Mouse (Mus musculus) liver, embryonic 14.5 days (tissue): ENCODE results near the gene Aph1b. TPM values are rescaled to one million over a fixed set of nuclear protein-coding genes. Genes with fewer than 3 reads are reported as not detected.
A peak's percentile ranks its signal among the peaks of the same experiment; 100 is the strongest.
"Not testable (repeated sequence)": the region's sequence is repeated elsewhere in the genome, so short reads cannot be mapped to it uniquely, and the experiment has no call there.

ENCODE experiments used
- ATAC-seq: fragments of 200-750 bp; cut with Nextera tagmentation; 2 replicates; pipeline ENCODE4 v1.8.0; 2017; ENCODE audit warnings: moderate number of reproducible peaks, mild to moderate bottlenecking, moderate library complexity; ENCODE audit not compliant: insufficient read depth
- DNase-seq, 3 experiments: peaks; one replicate each; pipeline ENCODE4 v3.0.0-alpha.2; 2012 to 2013; ENCODE audit warnings: low read depth in 3 of 3, low spot score in 3 of 3
- H3K27ac ChIP-seq: fragments of 300-500 bp; sonication (generic); 2 replicates; pipeline ENCODE4 v1.5.1; 2014; ENCODE audit warnings: moderate library complexity, mild to moderate bottlenecking, control low read depth, inconsistent platforms
- H3K27me3 ChIP-seq: fragments of 300-500 bp; sonication (generic); 2 replicates; pipeline ENCODE4 v1.6.1; 2014; ENCODE audit warnings: mild to moderate bottlenecking, low read length, moderate library complexity; ENCODE audit not compliant: control insufficient read depth, insufficient read depth
- H3K36me3 ChIP-seq: fragments of 300-500 bp; sonication (generic); replicated peaks from 2 replicates; pipeline ENCODE4 v1.6.1; 2014; ENCODE audit warnings: low read depth; ENCODE audit not compliant: control insufficient read depth, insufficient read depth
- H3K4me1 ChIP-seq, 2 experiments: fragments of 200-500 bp in 1 of 2; fragments of 300-500 bp in 1 of 2; sonication (generic) in 1 of 2; replicated peaks; 2 replicates each; pipeline ENCODE4 v1.6.1; 2012 to 2014; ENCODE audit warnings: antibody characterized with exemption in 1 of 2, inconsistent platforms in 1 of 2, low read length in 1 of 2; ENCODE audit not compliant: control insufficient read depth in 2 of 2, insufficient read depth in 2 of 2
- H3K4me2 ChIP-seq: fragments of 300-500 bp; sonication (generic); 2 replicates; pipeline ENCODE4 v1.6.1; 2014; ENCODE audit warnings: low read depth, mild to moderate bottlenecking, control low read depth, moderate library complexity
- H3K4me3 ChIP-seq, 2 experiments: fragments of 200-500 bp in 1 of 2; fragments of 300-500 bp in 1 of 2; sonication (generic) in 1 of 2; 2 replicates each; pipeline ENCODE4 v1.5.1; 2012 to 2014; ENCODE audit warnings: low read depth in 2 of 2, low read length in 2 of 2, mild to moderate bottlenecking in 2 of 2, control low read depth in 1 of 2, inconsistent platforms in 1 of 2, moderate library complexity in 1 of 2; ENCODE audit not compliant: insufficient read depth in 1 of 2
- H3K9ac ChIP-seq: fragments of 300-500 bp; sonication (generic); replicated peaks from 2 replicates; pipeline ENCODE4 v1.6.1; 2014; ENCODE audit warnings: mild to moderate bottlenecking, control low read depth, moderate library complexity
- H3K9me3 ChIP-seq: fragments of 300-500 bp; sonication (generic); 2 replicates; pipeline ENCODE4 v1.6.1; 2016; ENCODE audit warnings: low read length, mixed read lengths; ENCODE audit not compliant: control insufficient read depth
- CTCF ChIP-seq: IDR thresholded peaks from 2 replicates; pipeline ENCODE4 v1.5.1; 2016; ENCODE audit warnings: antibody characterized with exemption, low read depth, control low read depth
- EP300 ChIP-seq: IDR thresholded peaks from 2 replicates; pipeline ENCODE4 v1.6.1; 2016; ENCODE audit warnings: antibody characterized with exemption, low read depth
- WGBS: fragments of 180-500 bp; shearing (Covaris S2); extraction: QIAGEN DNeasy Blood & Tissue Kit; methylation state at CpG from one replicate; pipeline ENCODE4 v1.1.7; 2014; ENCODE audit not compliant: insufficient replicate concordance; 5-methylcytosine and 5-hydroxymethylcytosine counted together
- polyA plus RNA-seq, 2 experiments: library from polyadenylated mRNA; depleted of rRNA in 1 of 2; stranded (reverse) in 1 of 2; unstranded in 1 of 2; fragments of >200 nt; fragmentation: Nextera tagmentation in 1 of 2; extraction: Ambion mirVana in 1 of 2; gene quantifications; 2 replicates each; pipeline versions ENCODE4 v1.2.1 to v1.2.3; 2012 to 2014

Aph1b gene
- polyA plus RNA-seq, 2 experiments = 0.46 to 1.3 TPM

DNA sequence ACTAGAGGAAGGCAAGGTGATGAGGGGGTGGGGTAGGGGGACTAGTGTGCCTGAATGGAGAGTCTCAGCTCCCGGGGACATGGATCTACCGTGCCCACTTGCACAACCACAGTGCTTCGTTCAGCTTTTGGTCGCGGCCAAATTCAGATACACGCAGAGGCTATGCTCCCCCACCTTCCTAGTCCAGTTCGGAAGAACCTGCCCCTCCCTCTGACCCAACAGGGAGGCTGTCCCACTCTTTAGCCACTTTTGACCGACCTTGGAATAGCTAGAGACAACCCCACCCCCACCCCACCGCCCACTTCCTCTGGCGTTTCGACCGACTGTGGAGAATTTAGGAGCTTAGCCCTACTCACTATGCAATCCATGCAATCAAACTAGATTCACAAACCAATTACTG lies 6.7 kb upstream of the Aph1b start:
- Histone ChIP-seq H3K9ac (no peak overlapping the region), H3K36me3 (no peaks in the 10 kb centered on the region), H3K4me2 (peak overlapping the region; percentile 28), H3K4me3 (no peak overlapping the region), H3K9me3 (no peaks in the 10 kb centered on the region), H3K4me1 (peaks cover 0 to 13% of the 10 kb centered on the region in 2 experiments; a peak in 2 of 4 replicates), H3K27me3 (peaks cover 19% of the 10 kb centered on the region), H3K27ac (no peak overlapping the region)
- TF ChIP-seq EP300 (no peak), CTCF (no peak)
- ATAC-seq (no peak), DNase-seq (no peak)
- 28% methylated on average over 12 of the region's 12 CpGs for WGBS

DNA sequence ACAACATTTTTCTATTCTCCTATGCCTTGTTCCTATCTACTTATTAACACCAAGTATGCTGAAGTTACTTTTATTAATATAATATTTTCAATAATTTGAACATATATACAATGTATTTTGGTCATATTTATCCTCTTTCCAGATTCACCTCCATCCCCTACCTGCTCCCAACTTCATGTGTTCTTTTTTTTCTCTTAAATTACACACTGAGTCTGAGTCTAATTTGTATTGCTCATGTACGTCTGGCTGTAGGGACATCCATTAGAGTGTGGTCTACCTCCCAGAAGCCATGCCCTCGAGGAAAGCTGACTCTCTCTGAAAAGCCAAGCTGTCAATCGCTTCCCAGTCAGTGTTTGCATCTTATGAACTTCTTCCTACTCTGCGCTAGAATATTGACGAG lies 1.4 kb upstream of the Aph1b start, which contains the start of gene Gm10647:
Gm10647 (plus strand) TSS at position 301 of the 400 bp plus-strand sequence.
- WGBS = 64% methylated on average over 5 of the region's 5 CpGs
- peaks cover 15% of the 10 kb centered on the region for H3K27me3 ChIP-seq
- no peak within 1 kb of the TSS; the same call in 1 of the 2 replicates for H3K9ac ChIP-seq
- H3K27ac ChIP-seq = no peak within 1 kb of the TSS
- H3K4me1 ChIP-seq = peaks cover 6 to 7% of the 10 kb centered on the region in 2 experiments
- peak within 1 kb of the TSS; percentile 74 for H3K4me2 ChIP-seq
- H3K36me3 ChIP-seq = no peaks in the 10 kb centered on the region
- H3K9me3 ChIP-seq = no peaks in the 10 kb centered on the region
- TF ChIP-seq EP300 (no peak), CTCF (no peak)
- ATAC-seq (no peak), DNase-seq (no peak)
- H3K4me3 ChIP-seq = peak within 1 kb of the TSS; percentile 41 to 54

DNA sequence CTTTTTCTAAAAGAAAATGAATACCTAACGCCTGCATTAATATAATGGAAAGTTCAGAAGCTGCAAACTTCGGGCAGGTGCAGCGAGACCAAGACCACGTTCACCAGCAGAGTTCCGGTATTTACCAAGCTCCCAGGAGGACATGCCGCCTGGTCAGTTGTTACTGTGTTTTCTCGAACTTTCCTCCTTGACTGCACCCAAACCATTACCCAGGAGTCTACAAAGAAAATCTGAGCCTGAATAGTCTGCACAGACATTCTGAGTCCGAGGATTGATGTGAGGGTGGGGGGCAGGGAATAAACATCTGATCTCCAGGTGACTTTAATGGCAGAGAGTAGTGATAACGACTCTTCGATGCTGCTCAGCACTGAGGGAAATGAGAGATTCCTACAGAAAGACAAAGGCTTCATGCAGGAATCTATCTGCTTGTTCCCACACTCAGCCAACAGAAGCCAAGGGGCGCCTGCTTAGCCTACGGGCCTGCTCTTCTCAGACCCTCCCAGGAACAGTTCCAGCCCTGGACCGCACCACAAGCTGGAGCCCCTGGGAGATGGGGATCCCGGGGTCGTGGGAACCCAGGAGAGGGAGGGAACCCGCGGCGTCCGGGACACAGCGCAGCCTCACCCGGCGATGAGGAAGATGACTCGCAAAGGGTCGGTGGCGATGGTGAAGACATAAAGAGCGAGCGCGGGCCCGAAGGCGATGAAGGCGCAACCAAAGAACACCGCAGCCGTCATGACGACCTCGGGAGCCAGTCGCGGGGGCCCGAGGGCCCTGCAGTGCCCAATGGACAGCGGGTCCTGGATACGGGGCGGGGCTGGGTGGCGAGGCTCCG lies 444 bp downstream of the Aph1b start:
- H3K9ac ChIP-seq = no peak overlapping the region
- no peak for TF ChIP-seq CTCF
- TF ChIP-seq EP300 = no peak
- H3K4me3 ChIP-seq = peak overlapping the region; percentile 50 to 54
- DNase-seq (no peak), ATAC-seq (no peak)
- no peaks in the 10 kb centered on the region for H3K9me3 ChIP-seq
- peaks cover 4 to 6% of the 10 kb centered on the region in 2 experiments for H3K4me1 ChIP-seq
- H3K27ac ChIP-seq = no peak overlapping the region
- peaks cover 15% of the 10 kb centered on the region for H3K27me3 ChIP-seq
- WGBS = 3% methylated on average over 43 of the region's 43 CpGs
- peak overlapping the region; percentile 74 for H3K4me2 ChIP-seq
- no peaks in the 10 kb centered on the region for H3K36me3 ChIP-seq

DNA sequence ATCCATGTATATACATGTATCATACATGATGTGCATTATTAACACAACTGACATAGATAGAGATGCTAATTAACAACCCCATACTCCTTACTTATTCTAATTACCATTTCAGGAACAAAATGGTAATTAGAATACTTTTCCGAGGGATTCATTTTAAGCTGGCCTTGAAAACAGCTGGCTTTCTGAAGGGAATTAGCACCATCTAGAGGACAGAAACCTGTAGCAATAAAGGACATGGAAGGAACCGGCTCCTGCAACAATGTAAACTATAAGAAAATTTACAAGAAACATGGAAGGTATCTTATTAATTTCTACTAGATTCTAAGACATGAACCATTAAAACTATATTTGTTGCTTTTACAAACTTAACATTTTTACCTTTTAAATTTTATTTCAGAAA lies 7.5 kb downstream of the Aph1b start:
- TF ChIP-seq CTCF (peak; percentile 41; the same call in 1 of the 2 replicates), EP300 (no peak)
- Histone ChIP-seq H3K27me3 (no peaks in the 10 kb centered on the region), H3K9ac (no peak overlapping the region), H3K27ac (no peak overlapping the region), H3K4me3 (no peak overlapping the region), H3K4me1 (no peaks in the 10 kb centered on the region), H3K4me2 (no peak overlapping the region), H3K9me3 (no peaks in the 10 kb centered on the region), H3K36me3 (no peaks in the 10 kb centered on the region)
- WGBS = 16% methylated on average over 2 of the region's 2 CpGs
- ATAC-seq = no peak
- DNase-seq = peak in 1 of 3 experiments; percentile 23

DNA sequence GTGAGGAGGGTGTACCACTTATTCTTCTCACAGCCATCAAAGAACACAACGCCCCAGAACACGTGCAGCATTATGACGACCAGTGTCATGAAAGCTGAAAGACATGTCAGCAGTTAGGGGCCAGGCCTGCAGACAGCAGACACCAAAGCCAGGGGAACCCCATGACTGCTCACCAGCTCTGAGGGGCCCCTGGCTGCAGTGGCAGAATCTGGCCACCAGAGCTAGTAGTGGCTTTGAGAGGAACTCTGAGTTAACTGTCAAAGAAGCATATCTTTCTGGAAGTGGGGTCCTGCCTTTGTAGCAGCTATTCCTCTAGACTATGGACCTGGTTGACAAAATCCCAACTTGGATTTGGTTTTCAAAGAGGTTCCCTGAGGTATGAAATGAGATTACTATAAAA lies 10.7 kb downstream of the Aph1b start:
- H3K27ac ChIP-seq, DNase-seq, H3K4me1 ChIP-seq, ATAC-seq, H3K27me3 ChIP-seq, H3K9ac ChIP-seq, H3K4me2 ChIP-seq, H3K9me3 ChIP-seq, H3K36me3 ChIP-seq, H3K4me3 ChIP-seq: not testable (repeated sequence)
- TF ChIP-seq CTCF = peak; percentile 45
- no CpG with 5 or more reads among the region's 3 CpGs for WGBS
